Mouse (Mus musculus): ENCODE results near the gene Suox.

- no peak for TF ChIP-seq CTCF (conservative IDR thresholded peaks at IDR 0.05; ENCODE audit: low read length)
- TF ChIP-seq POU5F1 (IDR thresholded peaks at IDR 0.05; ENCODE audit: borderline replicate concordance, low read length), result no peak
- no peak for TF ChIP-seq NANOG (IDR thresholded peaks at IDR 0.05; ENCODE audit: borderline replicate concordance, low read length)
Observed at GRCm38 (mm10) chr10:128625287-128625894, 48.5 kb downstream of the Suox start.
